Mouse (Mus musculus) c-Kit-positive CD71-negative TER-119-negative erythroid progenitor cells, embryonic 14.5 days (primary cell): Measurements from ENCODE around the gene Rack1.
"Not testable (repeated sequence)": the region's sequence is repeated elsewhere in the genome, so short reads cannot be mapped to it uniquely, and the experiment has no call there.

ENCODE experiments used
- DNase-seq: peaks from one replicate; pipeline ENCODE4 v3.0.0-alpha.2; 2013; ENCODE audit warnings: low read depth

The Rack1 gene

DNA sequence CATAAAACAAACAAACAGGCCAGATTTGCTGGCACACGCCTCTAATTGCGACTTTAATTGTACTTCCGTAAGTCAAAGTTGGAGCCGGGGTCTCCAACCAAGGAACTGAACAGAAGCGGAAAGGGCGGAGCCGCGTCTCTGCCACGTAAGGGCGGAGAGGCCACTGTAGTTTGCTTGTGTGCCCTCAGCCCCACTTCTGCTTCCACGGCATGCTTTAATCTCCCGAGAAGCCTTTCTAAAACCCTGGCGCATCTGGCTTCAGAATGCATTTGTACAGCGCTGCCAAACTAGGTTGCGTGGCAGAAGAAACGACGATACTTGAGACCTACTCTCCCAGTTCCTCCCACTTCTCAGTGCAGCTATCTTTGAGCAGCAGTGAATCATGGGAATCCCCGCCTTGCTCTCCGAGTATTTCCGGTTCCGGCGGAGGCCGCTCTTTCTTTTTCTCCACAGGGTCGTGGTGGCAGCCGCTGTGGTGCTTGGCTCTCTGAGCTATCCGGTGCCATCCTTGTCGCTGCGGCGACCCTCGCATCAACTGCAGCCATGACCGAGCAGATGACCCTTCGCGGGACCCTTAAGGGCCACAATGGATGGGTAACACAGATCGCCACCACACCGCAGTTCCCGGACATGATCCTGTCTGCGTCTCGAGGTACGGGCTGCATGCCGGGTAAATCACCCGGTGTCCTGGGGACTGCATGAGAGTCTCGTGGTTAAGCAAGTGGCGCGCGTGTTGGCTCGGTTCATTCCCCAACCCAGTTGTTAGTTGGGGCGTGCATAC is at the start of gene Rack1:
Gene Rack1 (plus strand): TSS at position 412 of the 781 bp plus-strand sequence.
- peak; percentile 84 for DNase-seq

DNA sequence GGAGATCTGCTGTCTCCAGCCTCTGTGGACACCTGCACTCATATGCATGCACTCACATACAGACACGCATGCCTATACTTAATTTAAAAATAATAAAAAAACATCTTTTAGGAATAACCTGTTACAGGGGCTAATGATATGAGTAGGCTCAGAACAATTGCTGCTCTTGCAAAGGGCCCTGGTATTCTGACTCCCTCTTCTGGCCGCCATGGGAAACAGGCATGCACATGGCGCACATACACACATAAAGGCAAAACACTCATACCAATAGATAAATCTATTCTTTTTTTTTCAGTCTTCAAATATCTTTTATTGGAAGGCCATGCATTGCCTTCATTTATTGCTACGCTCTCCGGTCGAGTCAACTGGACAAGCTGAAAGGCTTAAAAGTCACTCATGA is 49.7 kb upstream of the Rack1 start:
- no peak for DNase-seq

DNA sequence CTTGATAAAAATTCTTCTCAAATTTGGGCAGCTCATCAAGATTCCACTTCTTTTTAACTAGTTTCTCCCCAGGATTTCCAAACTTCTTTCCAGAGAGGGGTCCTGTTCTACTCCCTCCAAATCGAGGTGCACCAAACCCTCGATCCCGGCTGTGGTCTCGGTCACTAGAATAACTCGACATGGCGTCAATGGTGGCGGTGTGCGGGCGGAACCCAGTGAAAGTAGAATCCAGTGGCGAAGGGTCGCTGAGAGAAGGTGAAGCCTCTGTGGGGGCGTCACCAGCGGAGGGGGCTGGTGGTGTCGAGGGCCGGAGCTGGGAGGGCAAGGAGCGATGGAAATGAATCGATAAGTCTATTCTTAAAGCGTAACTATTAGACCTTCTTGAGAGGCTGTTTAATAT is 46.6 kb upstream of the Rack1 start:
- DNase-seq = not testable (repeated sequence)

DNA sequence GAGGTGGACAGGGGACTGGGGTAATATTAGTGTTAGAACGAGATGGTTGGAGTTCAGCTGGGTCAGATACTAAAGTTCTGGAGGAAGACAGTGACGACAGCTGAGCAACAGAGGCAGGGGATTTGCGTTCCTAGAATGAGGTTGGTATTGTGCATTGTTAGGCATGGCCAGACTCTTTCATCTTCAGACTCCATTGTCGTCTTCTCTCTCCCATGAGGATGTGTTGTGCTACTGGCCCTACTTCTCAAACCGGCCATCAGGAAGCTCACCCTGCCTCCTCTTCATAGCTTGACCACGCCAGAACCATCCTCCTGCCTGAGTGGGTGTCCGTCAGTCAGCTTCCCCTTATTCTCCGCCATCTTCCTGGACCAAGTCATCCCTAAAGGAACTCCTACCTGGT is 41.1 kb upstream of the Rack1 start:
- no peak for DNase-seq

DNA sequence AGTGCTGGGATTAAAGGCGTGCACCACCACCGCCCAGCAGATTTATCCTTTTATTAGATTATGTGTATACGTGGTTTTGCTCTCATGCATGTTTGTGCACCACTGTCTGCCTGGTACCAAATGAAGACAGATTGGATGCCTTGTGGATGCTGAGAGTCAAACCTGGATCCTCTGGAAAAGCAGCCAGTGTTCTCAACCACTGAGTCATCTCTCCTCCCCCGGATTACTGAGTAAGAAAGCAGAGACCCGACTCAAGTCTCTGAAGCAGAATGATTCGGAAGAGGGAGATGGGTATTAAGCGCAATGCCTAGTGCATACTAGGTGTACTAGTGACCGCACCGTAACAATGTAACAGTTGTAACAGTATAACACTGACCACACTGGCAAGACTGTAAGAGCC is 36.0 kb upstream of the Rack1 start:
- DNase-seq = no peak

DNA sequence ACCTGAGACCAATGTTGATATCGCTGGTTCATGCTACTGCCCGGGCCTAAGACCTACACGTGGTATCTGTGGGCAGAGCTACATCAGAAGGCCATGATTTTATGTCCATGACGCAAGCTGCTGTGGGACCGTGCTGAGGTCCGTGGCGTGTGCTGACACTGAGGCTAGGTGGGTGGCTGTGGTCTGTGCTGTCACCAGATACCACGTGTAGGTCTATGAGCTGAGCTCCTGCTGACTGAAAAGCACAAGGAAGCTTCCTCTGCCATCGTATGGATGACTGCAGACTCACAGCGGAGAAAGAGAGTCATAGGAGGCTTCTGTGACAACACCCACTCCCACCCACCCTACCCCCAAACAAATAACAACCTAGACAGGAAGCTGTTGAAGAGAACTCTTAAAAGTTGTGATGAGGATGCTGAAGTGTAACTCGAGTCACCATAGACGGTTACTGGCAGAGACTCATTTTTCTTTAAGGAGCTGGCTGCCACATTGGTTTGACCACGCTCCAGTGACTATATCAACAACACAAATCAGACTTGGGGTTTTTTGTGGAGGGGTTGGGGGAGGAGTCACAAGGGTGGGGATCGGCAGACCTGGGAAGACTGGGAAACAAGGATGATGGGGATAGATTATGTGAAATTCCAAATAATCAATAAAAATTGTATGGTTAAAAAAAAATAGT is 32.8 kb upstream of the Rack1 start:
- no peak for DNase-seq

DNA sequence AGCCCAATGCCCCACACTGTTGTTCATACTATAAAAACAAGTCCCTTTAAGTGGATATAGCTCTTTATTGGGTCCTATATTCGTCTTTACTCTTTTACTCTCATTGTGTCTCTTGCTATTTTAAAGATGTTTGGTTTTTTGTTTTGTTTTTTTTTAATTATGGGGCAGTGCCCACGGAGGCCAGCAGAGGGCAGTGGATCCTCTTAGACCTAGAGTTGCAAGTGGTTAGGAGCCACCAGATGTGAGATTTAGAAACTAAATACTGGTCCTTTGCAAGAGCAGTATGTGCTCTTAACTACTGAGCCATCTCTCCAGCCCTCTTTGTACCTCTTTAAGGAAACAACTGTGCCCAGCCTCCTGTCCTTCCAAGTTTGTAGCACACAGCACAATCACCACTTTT is 28.4 kb upstream of the Rack1 start:
- peak; percentile 40 for DNase-seq

DNA sequence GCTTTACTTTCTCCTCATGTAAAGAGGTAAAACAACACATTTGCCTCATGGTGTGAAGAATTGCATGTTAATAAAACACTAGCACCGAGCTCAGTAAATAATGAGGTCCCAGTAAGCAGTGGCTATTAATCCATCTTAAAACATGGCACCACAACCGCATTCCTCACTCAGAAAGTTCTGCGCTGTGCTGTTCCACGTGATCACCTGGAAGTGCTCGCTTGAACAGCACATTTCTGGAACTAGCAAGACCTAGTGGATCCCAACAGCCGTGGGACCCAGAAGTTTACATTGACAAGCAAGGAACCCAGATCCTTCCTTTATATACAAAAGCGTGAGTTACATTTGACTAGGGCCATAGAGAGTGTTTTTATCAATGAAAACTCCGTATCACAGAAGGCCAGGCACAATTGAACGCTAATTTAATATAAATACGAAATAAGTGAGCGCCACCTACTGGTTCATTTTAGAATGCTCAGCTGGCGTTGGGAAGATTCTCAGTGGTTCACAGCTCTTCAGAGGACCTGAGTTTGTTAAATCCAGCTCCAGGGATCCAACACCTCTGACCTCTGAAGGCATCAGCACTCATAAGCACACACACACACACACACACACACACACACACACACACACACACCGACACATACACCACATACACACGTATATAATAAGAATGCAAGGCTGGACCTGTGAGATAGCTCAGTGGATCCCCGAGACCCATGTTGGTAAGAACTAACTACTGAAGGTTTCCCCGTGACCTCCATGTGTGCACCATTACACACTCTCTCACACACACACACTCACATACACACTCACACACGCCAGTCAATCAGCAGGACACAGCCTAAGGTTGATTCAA is 25.5 kb upstream of the Rack1 start:
- DNase-seq = peak; percentile 44

DNA sequence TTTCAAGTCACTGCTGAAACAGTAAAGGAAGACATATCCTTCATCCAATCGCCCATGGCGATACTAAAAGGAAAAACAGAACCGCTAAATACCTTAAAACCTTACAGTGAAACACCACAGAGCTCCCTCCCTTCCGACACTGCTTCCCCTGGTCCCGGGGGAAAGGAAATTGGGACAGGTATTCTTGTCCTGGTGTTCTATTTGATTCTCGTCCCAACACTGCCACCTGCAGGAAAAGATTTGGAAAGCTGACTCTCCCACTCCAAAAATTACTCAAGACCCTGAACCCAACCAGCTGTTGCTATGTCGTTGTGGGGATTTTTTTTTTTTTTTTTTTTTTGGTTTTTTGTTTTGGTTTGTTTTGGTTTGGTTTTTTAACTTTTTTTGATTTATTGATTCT is 24.6 kb upstream of the Rack1 start:
- peak; percentile 66 for DNase-seq

DNA sequence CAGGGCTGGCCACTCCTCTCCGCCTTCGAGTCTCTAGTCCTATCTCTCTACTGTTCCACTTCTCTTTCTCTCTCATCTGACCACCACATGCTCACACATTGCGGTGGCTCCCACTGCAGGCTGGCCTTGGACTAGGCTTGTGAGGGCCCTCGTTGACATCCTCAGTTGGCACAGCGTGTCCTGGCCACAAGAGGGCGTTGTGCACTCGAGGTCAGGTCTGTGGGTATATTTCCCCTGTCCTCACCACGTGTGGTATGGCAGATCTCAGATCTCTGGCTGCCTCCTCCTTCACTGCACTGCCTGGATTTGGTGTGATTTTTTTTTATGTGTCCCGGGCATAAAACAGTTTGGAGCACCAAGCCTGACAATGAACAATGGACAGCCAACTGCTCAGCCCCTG is 23.5 kb upstream of the Rack1 start:
- no peak for DNase-seq

DNA sequence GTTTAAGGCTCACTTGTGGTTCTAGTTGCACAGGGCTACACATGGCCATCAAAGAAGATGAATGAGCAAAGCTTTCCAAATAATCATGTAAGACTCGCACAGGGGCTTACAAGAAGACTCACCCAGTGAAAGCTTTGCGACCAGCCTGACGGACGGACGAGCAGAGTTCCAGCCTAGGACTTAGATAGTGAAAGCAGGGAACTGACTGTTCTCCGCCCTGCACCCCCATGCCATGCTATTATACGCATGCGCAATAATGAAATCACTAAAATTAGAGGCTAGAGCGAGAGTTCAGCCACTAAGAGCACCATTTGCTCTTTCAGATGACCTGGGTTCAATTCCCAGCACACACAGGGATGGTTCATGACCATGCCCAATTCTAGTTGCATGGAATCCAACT is 22.8 kb upstream of the Rack1 start:
- no peak for DNase-seq

DNA sequence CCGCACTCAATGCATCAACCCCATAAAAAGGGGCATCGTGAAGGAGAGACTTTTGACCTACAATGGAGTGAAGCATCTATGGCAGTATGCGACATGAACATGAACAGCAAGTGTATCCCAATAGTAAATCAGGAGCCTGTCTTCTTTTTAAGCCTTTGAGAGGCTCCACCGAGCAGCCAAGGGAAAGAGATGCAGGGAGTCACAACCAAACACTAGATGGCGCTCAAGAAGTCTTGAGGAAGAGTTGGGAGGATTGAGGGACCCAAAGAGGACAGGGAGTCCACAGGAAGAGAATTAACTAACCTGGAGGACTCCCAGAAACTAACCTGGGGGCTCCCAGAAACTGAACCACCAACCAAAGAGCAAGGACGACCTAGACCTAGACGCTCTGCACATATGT is 20.7 kb upstream of the Rack1 start:
- peak; percentile 53 for DNase-seq

DNA sequence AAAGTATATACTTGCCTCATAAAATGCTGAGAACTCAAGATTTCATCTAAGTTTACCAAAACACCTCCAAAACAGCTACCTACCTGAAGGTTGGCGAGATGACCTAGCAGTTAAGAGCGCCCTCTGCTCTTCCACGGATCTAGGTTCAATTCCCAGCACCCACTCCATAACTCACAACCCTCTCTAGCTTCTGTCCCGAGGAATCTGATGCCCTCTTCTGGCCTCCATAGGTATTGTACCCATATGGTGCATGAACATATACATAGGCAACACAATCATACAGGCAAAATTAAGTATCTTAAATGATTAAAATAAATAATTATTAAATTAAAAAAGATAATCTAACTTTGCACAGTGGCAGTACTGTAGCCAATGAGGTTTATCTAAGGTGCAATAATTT is 17.9 kb upstream of the Rack1 start:
- no peak for DNase-seq

DNA sequence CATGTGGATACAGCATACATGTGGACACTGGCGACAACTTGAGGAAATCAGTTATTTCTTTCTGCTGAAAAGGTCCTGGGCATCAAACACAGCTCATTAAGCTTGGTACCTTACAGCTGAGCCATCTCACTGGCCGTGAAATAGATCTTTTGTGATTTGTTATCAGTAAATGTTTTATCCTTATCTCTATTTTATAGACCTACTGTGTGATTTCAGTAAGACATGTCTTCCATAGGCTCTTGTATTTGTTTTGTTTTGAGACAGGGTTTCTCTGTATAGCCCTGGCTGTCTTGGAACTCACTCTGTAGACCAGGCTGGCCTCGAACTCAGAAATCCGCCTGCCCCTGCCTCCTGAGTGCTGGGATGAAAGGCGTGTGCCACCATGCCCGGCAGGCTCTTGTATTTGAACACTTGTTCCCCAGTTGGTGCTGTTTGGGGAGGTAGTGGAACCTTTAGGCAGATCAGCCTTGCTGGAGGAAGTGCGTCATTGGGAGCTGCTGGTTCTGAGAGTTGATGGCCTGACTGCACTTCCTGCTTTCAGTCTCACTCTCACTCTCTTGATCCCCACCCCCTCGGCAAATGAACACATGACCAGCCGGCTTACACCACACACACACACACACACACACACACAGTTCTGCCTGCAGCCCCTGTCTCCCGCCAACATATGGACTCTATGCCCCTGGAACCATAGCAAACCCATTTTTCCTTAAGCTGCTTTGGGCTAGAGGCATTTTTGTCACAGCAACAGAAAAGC is 12.5 kb upstream of the Rack1 start:
- peak; percentile 62 for DNase-seq

DNA sequence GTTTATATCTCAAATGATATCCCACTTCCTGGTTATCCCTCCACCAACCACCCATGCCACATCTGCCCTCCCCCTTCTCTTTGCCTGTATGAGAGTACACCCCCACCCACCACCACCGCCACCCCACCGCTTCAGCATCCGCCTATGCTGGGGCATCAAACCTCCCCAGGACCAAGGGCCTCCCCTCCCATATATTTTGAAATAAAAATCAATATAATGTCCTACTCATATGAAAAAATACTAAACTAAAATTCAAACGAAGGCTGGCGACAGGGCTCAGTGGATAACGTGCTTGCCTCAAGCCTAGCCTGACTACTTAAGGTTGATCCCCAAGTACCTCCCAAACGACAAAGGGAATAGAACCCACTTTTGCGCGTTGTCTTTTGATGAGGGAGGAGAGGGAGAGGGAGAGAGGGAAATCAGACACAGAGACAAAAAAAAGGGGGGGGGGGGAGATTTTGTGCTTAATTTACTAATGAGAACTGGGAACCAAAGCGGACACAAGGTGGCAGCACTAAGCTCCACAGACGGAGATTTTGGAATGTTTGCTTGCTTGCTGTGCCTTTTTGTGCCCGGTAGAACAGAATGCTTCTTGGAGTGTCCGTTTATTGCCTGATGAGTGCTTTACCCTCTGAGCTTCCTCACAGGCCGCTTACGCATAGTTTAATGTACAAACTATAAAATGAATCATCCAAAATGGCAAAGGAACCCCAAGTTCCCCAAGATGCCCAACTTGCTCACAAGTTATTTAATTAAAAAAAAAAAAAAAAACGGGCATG is 11.6 kb upstream of the Rack1 start:
- DNase-seq = peak; percentile 88

DNA sequence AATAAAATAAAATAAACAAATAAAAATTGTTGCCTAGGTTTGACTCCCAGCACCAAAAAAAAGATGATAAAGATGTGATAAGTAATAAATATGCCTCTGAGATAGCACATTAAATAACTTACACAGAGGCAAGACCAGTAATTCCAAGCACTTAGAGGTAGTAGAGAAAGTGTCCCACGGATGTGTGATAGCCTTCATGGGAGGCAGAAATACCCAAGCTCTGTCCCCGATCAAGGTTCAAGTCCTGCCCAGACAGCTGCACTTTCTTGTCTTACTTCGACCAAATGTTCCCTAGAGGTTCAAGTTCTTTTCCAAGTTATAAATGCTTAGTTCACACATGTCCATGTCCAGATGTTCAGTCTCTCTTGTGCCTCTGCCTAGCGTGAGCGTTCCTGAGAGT is 10.9 kb upstream of the Rack1 start:
- no peak for DNase-seq

DNA sequence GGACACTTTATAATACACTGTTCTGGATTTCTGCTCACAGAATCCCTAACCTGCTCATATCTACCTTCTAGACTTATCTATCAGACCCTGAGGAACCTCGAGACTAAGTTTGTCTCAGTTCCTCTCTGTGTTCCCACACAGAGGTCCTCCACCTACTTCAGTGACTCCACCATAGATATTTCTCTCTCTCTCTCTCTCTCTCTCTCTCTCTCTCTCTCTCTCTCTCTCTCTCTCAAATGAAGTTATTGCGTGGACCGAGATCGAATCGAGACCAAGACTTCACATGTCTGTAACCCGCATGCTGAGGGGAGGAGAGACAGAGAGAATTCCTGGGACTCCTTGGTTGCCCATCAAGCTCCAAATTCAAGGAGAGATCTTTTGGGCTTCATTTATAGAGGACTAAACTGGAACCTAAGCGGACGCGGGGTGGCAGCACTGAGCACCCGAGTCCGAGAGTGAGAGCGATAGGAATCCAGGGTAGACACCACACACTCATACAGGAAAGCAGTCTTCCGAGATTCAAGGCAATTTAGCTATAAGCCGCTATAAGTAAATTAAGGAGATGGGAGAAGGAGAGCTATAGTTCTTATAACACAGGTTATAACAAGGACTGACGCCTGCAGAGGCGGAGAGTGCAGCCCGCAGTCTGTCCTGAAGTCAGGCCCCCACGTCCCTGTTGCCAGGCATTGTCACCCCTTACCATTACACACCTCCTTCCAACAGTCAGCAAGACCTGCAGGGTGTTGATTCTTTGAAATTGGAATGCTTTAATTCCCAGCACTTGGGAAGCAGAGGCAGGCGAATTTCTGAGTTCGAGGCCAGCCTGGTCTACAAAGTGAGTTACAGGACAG is 9.9 kb upstream of the Rack1 start:
- peak; percentile 83 for DNase-seq

DNA sequence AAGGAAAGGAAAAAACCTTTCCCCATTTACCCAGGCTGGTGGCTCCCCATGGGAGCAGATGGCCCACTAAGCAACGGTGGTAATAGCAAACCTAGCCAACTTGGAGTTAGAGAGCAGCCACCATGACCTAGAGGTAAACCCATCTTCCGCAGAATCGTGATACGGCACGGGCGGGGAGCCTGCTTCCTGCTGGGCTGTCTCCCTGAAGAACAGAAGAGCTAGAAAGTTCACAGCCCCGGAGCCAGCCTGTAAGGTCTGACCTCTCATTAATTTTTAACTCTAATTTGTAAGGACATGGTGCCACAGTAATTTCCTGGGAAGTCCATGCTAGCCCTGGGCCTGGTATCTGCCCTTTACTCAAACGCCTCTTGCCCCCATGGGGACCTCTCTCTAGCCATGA is 9.2 kb upstream of the Rack1 start:
- DNase-seq = no peak

DNA sequence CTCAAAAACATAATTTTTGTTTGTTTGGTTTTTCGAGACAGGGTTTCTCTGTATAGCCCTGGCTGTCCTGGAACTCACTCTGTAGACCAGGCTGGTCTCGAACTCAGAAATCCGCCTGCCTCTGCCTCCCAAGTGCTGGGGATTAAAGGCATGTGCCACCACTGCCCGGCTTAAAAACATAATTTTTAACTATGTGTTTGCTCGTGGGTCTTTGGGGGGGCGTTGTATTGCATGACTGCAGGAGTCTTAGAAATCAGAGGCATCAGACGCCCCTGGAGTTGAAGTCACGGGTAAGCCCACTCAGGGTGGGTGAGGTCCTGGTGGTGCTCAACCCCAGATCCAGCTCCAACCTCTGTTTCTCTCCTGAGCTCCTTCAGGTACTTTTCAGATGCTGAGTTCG is 8.2 kb upstream of the Rack1 start:
- DNase-seq = not testable (repeated sequence)

DNA sequence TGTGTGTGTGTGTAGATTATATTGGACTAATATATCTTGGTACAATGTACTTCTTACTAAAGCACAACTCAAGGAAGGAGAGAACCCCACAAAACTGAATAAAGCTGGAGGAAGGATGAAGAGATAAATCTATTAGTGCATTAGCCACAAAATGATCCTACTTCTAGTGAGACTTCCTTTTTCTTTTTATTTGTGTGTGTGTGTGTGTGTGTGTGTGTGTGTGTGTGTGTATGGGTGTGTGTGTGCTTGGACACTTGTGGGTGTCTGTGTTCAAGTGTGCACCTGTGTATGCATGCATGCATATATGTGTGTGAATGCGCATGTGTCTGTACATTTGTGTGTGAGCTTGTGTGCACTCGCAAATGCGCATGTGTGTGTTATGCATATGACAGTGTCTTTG is 6.9 kb upstream of the Rack1 start:
- no peak for DNase-seq
